ENCODE assay signal across 26 mouse cellular contexts in the genomic region with DNA sequence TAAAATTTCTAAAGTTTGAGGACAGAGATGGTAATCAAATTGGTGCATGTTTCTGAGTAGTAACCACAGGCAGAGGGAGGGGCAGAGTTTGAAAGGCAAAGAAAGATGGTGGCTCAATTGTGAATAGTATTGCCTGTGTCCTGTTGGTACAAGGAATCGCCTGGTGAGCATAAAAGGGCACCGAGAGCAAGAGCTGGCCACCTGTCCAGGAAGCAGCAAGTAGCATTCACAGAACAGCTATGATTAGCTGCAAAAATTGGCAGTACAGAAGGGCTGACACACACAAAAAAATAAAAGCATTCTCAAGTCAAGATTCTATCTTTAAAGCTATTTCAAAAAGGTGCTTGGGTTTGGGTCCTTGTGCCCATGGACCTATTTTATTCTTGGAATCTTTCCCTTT.
"Had no signal": no experiment of that assay in that cellular context is flagged by ENCODE, and none has a peak within 500 bp of the region (broad histone marks: within the 10 kb centered on the region; RNA-seq: fewer than 3 reads in every experiment).

No protein-coding gene starts in this region.

- H3K27ac ChIP-seq: embryonic facial prominence, embryonic 10.5 days; embryonic facial prominence, embryonic 12.5 days; embryonic facial prominence, embryonic 13.5 days; embryonic facial prominence, embryonic 15.5 days; forebrain, embryonic 10.5 days; forebrain, embryonic 12.5 days; forebrain, embryonic 13.5 days; forebrain, embryonic 15.5 days; gastrocnemius, adult 2 months; heart, adult 2 months had no signal

- ATAC-seq: forebrain, embryonic 13.5 days; forebrain, embryonic 14.5 days; forebrain, embryonic 15.5 days; forebrain, embryonic 16.5 days; forebrain, postnatal 0 days had no signal

- H3K9me3 ChIP-seq: embryonic facial prominence, embryonic 10.5 days; embryonic facial prominence, embryonic 12.5 days; embryonic facial prominence, embryonic 13.5 days; embryonic facial prominence, embryonic 15.5 days; forebrain, embryonic 10.5 days; forebrain, embryonic 12.5 days; forebrain, embryonic 13.5 days; forebrain, embryonic 15.5 days had no signal

- H3K27me3 ChIP-seq: embryonic facial prominence, embryonic 12.5 days; embryonic facial prominence, embryonic 13.5 days; embryonic facial prominence, embryonic 15.5 days; forebrain, embryonic 12.5 days; forebrain, embryonic 13.5 days; forebrain, embryonic 15.5 days had no signal

- H3K4me2 ChIP-seq: embryonic facial prominence, embryonic 12.5 days; embryonic facial prominence, embryonic 13.5 days; embryonic facial prominence, embryonic 15.5 days; forebrain, embryonic 12.5 days; forebrain, embryonic 13.5 days; forebrain, embryonic 15.5 days had no signal

- H3K4me1 ChIP-seq: embryonic facial prominence, embryonic 10.5 days; embryonic facial prominence, embryonic 12.5 days; embryonic facial prominence, embryonic 13.5 days; embryonic facial prominence, embryonic 15.5 days; forebrain, embryonic 10.5 days; forebrain, embryonic 12.5 days; forebrain, embryonic 13.5 days; forebrain, embryonic 15.5 days had no signal

- H3K9ac ChIP-seq: embryonic facial prominence, embryonic 12.5 days; embryonic facial prominence, embryonic 13.5 days; embryonic facial prominence, embryonic 15.5 days; forebrain, embryonic 12.5 days; forebrain, embryonic 13.5 days; forebrain, embryonic 15.5 days; forebrain, postnatal 0 days had no signal

- H3K4me3 ChIP-seq: embryonic facial prominence, embryonic 10.5 days; embryonic facial prominence, embryonic 12.5 days; embryonic facial prominence, embryonic 13.5 days; embryonic facial prominence, embryonic 15.5 days; erythroblast, embryonic 14.5 days; forebrain, embryonic 10.5 days; forebrain, embryonic 12.5 days; forebrain, embryonic 13.5 days; forebrain, embryonic 15.5 days; gastrocnemius, adult 2 months; heart, adult 2 months had no signal

- DNase-seq: cerebellum, adult 8-10 months; cerebellum, adult 9-10 months; cerebellum, adult 9-11 months; cerebellum, postnatal 10 days; cerebellum, postnatal 14 days; cerebellum, postnatal 36 days; embryo, embryonic 11 days; forebrain, postnatal 0 days; gastrocnemius, adult 2 months; gastrocnemius, postnatal 10 days; gastrocnemius, postnatal 14 days; gastrocnemius, postnatal 25 days; gastrocnemius, postnatal 36 days; heart, adult 18-20 months; heart, adult 2 months had no signal

- H3K36me3 ChIP-seq: embryonic facial prominence, embryonic 10.5 days; embryonic facial prominence, embryonic 12.5 days; embryonic facial prominence, embryonic 13.5 days; embryonic facial prominence, embryonic 15.5 days; forebrain, embryonic 10.5 days; forebrain, embryonic 12.5 days; forebrain, embryonic 15.5 days had no signal
